Mouse (Mus musculus): ENCODE data around the gene Ddx19b. TPM values are rescaled to one million over a fixed set of nuclear protein-coding genes. Genes with fewer than 3 reads are reported as not detected.
"Not testable (repeated sequence)": the region's sequence is repeated elsewhere in the genome, so short reads cannot be mapped to it uniquely, and the experiment has no call there.

The Ddx19b gene
- total RNA-seq, 1 experiment from 2014 or later, result 10.5 TPM

DNA sequence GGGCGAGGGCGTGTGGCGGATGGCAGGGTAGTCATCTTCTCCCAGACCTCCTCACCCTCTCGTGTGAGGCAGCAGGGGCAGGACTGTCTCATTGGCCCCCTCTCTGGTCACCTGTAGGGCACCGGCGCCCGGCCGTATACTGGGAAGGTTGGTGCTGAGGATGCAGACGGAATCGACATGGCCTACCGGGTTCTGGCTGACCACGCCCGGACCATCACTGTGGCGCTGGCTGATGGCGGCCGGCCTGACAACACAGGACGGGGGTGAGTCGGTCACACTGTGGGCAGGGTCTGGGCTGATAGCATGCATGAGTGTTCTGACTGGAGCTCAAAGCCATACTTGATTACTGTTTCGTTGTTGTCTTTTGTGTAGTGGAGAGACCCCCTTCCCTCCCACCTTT is 11.0 kb upstream of the Ddx19b start:
- no peak for ATAC-seq (ENCODE audit: extremely low read depth, insufficient number of reproducible peaks, low FRiP score, poor library complexity, severe bottlenecking)

DNA sequence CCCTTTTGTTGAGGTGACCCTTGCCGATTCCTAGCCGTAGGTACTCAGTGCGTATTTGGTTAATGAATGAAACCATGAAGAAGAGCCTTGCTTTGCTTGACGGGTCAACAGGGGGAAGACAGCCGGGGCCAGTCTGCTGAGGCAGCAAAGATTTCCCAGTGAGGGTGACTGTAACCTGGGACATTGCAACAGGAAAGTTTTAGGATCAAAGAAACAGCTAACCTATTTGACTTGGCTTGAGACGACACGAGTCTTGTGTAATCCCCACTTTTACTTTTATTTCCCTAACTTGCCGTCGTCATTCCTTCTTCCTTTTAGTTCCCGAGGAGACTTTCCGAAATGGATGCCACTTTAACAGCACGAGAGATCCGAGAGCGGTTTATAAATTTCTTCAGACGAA is 5.0 kb upstream of the Ddx19b start:
- ATAC-seq (ENCODE audit: extremely low read depth, insufficient number of reproducible peaks, low FRiP score, poor library complexity, severe bottlenecking), result no peak

DNA sequence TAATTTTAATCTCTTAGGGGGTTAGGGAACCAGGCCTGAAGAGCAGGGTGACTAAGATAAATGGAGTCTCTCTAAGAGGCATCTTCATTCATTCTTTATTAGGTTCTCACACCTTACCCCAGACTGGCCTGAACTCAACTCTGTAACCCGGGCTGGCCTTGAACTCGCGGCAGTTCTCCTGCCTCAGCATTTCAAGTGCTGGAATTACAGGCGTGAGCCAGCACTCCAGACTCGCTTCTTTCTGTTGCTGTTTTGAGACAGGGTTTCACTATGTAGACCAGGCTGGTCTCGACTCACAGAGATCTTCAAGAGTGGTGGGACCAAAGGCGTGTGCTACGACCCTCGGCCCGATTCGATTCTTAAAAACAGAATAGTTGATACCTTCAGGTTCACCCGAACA is 2.7 kb upstream of the Ddx19b start:
- ATAC-seq (ENCODE audit: extremely low read depth, insufficient number of reproducible peaks, low FRiP score, poor library complexity, severe bottlenecking), result no peak

DNA sequence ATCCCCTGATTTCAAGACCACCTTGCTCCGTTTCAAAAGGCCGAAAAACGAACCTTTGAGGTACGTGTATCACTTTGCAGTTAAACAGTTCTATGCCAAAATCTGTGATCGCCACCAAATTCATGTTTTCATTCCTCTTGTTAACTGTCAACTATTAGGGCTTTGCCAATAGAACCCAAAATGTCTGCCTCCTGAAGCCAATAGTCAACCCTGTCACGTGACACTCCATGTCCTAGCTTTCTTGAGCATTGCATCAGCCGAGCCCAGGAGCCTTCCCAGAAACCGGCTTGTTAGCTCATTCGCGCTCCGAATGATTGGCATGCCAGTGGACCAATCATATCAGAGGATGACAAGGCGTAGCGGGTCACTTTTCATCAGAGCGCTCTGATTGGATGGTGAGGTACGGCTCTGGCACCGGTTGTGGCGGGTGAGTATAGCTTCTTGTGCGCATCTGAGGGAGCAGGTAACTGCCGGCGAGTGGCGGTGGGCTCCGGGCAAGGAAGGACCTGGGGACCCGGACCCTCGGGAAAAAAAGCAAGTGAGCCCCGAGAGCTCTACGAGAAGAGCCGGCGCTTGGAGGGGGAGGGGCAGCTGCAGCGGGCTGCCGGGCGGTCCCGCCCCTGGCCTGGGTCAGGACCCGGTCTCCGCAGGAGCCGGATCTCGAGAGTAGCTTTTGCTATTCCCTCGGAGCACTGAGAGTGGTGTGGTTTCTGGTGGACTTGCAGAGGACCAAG is 2.1 kb upstream of the Ddx19b start:
- peak; percentile 98 for ATAC-seq (ENCODE audit: extremely low read depth, insufficient number of reproducible peaks, low FRiP score, poor library complexity, severe bottlenecking)

DNA sequence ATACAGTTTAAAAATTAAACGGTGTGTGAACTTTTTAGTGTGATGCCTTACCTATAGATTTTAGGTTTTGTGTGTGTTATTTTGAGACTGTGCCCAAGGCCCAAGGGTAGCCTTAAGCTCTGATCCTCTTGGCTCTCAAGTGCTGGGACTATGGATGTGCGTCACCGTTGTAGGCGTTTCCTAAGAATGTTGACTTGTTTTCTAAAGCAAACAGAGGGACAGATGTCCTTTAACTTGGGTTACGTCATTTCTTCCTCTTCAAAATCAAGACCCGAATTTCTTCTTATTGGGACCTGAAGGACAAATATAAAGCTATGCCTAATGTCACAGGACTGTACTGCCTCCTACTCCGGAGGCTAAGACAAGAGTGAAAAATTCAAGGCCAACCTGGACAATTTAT is 1.4 kb upstream of the Ddx19b start, which contains the start of gene Aars:
TSS of gene Aars (plus strand) at position 229 of the 400 bp plus-strand sequence.
- ATAC-seq (ENCODE audit: extremely low read depth, insufficient number of reproducible peaks, low FRiP score, poor library complexity, severe bottlenecking), result no peak

DNA sequence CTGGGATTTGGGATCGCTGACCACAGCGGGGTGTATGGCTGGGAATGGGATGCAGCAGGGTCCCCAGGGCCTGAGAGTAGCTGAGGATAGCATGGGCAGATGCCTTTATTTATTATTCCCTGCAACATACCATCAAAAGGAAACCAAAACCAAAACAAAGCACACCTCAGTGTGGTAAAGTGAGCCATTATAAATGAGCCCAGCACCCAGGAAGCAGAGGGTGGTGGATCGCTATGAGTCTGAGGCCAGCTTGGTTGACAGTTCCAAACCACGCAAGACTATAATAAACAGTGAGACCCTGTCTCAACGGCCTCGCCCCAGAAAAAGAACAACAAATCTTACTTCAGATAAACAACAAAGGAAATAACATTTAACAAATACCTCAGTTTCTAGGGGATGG is 1.5 kb downstream of the Ddx19b start:
- ATAC-seq (ENCODE audit: extremely low read depth, insufficient number of reproducible peaks, low FRiP score, poor library complexity, severe bottlenecking), result no peak

DNA sequence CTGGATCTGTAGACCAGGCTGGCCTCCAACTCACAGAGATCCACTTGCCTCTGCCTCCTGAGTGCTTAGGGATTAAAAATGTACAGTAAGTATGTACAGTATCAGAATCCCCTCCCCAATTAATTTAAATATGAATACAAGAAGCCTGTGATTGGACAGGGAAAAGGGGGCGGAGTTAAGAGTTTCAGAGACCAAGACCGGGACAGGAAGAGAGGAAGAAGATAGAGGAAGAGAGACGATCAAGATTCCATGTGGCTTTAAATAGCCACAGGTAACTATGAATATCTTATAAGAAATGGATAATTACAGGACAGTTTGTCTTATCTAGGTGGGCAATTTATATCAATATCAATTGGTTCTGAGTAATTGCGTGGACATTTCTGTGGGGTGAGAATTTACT is 2.0 kb downstream of the Ddx19b start:
- no peak for ATAC-seq (ENCODE audit: extremely low read depth, insufficient number of reproducible peaks, low FRiP score, poor library complexity, severe bottlenecking)

DNA sequence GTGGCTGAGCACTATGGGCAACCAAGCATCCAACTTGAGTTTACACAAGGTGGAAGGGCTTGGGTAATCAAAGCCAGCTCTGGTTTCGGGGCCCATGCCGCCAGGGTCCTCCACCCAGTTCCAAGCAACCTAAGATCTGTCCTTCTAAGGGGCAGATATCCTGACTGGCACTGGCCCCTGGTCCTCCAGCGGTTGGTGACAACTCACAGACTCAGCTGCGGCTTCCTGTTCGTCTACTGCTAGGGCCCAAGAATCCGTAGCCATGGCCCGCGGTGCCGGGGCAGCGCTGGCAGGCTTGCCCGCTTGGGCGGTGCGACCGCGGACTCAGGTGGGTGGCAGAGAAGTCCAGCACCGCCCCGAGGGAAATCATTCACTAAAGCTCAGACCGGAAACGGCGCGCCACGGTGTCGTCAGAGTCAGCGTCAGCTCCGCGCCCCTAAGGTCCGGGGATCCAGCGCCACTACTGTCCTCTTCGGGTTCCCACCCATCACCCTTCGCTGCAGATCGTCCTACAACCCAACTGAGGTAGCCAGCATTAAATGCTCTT is 4.1 kb downstream of the Ddx19b start:
- peak; percentile 95 for ATAC-seq (ENCODE audit: extremely low read depth, insufficient number of reproducible peaks, low FRiP score, poor library complexity, severe bottlenecking)

DNA sequence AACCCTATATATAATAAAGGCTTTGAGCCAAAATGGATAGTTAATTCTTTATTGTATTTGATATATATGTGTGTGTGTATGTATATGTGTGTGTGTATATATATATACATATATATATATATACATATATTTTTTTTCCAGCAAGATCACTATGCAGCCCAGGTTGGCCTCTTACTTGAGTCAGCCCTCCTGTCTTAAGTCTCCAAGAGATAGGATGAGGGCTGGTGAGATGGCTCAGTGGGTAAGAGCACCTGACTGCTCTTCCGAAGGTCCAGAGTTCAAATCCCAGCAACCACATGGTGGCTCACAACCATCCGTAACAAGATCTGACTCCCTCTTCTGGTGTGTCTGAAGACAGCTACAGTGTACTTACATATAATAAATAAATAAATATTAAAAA is 4.9 kb downstream of the Ddx19b start:
- not testable (repeated sequence) for ATAC-seq (ENCODE audit: extremely low read depth, insufficient number of reproducible peaks, low FRiP score, poor library complexity, severe bottlenecking)

DNA sequence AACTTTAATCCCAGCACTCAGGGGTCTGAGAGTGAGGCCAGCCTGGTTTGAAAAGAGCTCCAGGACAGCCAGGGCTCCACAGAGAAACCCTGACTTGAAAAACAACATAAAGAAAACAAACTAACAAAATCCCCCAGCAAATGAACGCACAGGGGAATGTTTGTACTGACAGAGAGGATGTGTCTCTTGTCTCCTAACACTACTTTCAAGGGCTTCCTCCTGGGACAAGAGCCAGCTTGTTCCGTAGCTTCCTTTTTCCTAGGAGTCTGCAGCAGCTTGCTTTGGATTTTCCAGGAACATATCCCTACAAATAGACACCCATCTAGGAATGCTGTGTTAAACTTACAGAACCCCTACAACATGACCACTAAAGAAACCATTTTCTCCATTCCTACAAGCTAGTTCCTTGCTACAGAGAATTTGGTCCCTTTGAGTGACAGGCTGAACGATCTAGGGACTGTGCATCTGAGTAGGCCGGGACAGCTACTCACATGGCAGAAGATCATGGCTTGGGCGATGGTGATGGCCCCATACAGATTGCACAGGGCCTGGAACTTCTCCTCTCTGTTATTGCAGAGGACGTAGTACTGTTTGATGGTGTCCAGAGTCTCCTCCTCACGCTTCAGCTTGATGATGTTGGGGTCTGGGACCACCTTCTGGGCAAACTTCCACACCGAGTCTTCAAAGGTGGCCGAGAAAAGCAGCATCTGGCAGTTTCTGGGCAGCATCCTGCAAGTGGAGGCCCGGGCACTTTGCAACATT is 21.1 kb downstream of the Ddx19b start:
- ATAC-seq (ENCODE audit: extremely low read depth, insufficient number of reproducible peaks, low FRiP score, poor library complexity, severe bottlenecking), result not testable (repeated sequence)

DNA sequence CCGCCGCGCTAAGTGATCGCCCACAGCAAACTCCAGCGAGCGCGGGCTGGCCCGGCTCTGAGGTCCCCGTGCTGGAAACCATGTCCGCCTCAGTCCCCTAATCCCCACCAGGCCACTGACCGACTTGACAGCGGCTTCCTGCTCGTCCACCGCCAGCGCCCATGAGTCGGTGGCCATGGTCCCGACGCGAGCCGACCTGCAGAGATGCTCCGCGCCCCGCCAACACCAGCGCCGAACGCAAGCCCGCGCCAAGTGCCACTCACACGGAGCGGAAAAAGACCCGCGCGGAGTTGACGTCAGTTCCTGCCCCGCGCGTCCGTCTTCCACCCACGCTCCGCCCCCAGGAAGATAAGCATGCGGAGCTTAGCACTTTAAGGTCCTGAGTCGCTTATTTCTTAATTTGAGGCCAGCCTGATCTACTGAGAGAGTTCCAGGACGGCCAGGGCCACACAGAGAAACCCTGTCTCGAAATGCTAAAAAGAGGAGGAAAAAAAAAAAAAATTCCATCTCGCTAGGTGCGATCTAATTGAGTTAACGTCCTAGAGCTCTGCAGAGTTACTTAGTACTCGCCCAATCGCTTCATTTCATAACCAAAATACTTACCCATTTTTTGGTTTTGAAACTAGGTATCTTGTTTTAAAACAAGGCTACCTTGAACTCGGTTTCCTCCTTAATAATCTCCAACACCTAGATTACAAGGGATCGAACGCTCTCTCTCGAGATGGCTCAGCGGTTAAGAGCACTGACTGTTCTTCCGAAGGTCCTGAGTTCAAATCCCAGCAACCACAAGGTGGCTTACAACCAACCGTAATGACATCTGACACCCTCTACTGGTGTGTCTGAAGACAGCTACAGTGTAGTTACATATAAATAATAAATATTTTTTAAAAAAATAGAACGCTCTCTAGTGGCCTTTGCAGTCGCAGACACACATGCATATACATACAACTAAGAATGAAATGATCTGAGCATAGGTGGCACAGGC is 33.7 kb downstream of the Ddx19b start, which contains the start of gene Ddx19a:
TSS of gene Ddx19a (minus strand) at position 254 of the 985 bp plus-strand sequence.
- peak; percentile 96 for ATAC-seq (ENCODE audit: extremely low read depth, insufficient number of reproducible peaks, low FRiP score, poor library complexity, severe bottlenecking)

DNA sequence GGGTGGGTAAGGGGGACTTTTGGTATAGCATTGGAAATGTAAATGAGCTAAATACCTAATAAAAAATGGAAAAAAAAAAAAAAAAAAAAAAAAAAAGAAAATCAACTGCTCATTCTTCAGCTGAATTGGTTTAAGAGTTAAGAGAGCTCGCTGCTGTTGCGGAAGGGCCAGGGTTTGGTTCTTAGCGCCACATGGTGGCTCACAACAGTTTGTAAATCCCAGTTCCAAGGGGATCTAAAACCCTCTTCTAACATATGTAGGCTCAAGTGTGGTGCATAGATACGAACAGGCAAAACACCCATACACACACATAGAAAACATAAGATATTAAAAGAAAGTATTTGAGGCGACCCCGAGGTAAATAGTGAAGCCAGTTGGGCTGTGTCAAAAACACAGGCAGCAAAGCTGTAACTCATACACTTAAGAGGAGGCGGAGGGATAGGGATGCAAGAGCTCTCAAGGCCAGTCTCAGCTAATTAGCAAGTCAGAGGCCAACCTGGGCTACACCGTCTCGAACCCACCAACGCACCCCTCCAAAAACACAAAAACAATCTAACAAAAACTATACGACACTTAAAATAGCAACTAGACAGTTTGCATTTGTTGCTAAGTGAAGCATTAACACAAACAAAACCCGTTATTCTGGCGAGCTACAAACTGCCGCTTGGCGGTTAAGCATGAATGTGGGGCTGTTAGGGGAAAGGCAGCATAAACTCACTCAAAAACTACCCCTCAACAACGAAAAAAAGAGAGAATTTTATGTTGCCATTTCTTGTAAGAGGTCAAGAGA is 34.7 kb downstream of the Ddx19b start:
- no peak for ATAC-seq (ENCODE audit: extremely low read depth, insufficient number of reproducible peaks, low FRiP score, poor library complexity, severe bottlenecking)

DNA sequence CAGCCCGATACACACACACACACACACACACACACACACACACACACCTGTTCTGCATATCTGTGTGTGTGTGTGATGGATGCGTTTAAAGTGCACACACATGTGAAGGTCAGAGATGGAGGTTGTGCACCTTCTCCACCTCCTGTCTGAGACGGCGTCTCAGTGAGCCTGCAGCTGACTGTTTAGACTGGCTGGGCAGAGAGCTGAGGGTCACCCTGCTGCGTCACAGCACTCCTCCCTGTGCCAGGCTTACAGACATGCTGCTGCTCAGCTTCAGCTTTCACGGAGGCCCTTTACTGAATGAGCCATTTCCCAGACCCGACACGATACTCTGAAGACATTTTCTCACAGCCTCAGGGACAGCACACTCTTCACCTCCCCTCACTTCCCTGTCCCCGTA is 41.5 kb downstream of the Ddx19b start:
- no peak for ATAC-seq (ENCODE audit: extremely low read depth, insufficient number of reproducible peaks, low FRiP score, poor library complexity, severe bottlenecking)

DNA sequence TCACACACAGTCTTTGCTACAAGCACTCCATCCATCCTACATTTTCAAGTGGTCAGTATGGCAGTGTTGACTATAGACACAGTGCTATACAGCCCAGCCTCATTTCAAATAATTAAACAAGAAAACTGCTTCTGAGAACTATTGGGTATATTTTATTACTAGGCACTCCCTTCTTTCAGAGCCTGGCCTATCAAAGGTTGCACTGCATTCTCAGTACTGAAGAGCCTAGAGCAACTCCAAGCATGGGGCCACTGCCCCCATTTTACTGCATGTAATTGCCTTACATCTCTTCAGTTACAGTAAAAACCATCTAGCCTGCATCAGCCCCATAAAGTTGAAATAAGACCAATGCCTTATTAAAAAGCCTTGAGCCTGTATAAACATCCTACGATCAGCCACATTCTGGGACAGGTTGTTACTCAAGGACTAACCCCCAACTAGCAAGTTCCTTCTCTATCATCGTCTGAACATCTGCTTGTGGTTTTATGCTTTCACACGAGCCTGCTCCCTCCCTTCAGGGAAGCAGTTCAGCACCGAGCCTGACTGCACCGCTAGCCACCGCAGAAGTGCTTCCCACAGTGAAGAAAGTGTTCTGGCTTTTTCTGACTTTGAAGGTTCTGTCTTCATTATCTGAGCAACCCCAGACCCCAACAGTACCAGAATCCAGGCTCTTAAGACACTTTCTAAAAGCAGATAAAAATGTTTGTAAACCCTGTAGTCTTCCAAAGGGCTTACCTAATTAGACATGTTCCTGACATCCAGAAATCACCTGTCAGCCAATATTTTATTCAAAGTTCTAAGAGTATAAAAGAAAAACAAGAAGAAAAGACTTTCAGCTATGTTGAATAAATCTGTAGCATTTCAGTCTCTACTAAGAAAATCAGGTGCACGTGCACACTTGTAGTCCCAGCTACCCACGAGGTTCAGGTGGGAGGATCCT is 43.5 kb downstream of the Ddx19b start:
- ATAC-seq (ENCODE audit: extremely low read depth, insufficient number of reproducible peaks, low FRiP score, poor library complexity, severe bottlenecking), result no peak

DNA sequence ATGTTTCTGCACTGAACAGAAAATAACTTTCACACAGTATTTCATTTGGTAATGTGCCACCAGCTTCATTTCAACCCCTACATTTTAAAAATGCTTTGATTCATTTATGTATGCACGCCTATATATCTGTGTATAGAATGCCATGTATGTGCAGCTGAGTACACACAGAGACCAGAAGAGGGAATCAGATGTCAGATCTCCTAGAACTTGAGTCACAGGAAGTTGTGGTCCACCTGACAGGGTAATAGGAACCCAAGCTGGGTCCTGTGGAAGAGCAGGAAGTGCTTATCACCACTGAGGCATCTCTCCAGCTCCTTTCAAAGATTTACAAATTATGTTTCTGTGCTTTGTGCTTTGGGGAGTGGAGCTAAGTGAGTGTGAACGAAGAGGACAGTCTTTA is 50.2 kb downstream of the Ddx19b start:
- ATAC-seq (ENCODE audit: extremely low read depth, insufficient number of reproducible peaks, low FRiP score, poor library complexity, severe bottlenecking), result no peak

DNA sequence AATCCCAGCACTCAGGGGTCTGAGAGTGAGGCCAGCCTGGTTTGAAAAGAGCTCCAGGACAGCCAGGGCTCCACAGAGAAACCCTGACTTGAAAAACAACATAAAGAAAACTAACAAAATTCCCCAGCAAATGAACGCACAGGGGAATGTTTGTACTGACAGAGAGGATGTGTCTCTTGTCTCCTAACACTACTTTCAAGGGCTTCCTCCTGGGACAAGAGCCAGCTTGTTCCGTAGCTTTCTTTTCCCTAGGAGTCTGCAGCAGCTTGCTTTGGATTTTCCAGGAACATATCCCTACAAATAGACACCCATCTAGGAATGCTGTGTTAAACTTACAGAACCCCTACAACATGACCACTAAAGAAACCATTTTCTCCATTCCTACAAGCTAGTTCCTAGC is 53.6 kb downstream of the Ddx19b start:
- ATAC-seq (ENCODE audit: extremely low read depth, insufficient number of reproducible peaks, low FRiP score, poor library complexity, severe bottlenecking), result not testable (repeated sequence)

DNA sequence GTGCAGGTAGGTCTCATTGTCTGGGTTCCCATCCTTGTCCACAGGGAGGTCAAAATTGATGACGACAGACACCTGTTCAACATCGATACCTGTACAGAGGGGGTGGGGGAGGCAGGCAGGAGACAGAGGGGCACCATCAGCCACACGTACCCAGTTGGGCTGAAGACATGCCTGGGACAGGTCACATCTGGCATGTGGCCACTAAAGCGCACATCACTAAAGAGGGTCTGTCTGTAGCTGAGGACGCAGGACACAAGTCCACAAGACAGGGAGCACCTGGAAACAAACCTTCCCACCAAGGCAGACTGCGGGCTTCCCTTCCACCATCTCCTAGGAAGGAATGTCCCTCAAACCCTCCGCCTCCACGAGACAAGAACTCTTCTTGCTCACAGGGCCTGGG is 55.0 kb downstream of the Ddx19b start:
- not testable (repeated sequence) for ATAC-seq (ENCODE audit: extremely low read depth, insufficient number of reproducible peaks, low FRiP score, poor library complexity, severe bottlenecking)

Measured in neutrophil, adult 5-6 weeks (primary cell).